Mouse (Mus musculus) kidney, postnatal 14 days (tissue): Measurements from ENCODE around the gene Gpr82.

ENCODE experiments used
- DNase-seq: peaks from one replicate; pipeline ENCODE4 v3.0.0; 2022; ENCODE audit warnings: mixed read lengths

Gene Gpr82

DNA sequence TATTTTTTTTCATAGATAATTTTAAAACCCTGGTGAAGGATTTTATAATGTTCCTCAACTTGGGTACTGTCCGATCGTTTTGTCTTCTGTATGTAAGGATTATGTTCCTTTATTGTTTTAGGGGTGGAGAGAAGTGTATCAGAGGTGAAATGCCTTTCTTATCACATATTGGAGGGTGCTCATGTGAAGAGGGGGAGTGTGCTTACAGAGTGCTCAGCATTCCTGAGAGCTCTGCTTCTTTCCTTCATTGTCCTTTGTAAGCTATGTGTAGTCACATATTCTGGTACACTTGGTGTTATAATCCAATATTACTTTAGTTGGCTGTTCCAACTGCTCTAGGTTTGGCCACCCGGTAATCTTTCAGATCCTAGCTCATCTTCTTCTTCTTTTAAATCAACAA lies 39.5 kb downstream of the Gpr82 start:
- no peak for DNase-seq

GRCm38 (mm10) chrX:13705051-13705450 lies 43.9 kb downstream of the Gpr82 start:
- peak; percentile 15 for DNase-seq

- DNase-seq = peak; percentile 53
These were observed 49.0 kb downstream of the Gpr82 start for GRCm38 (mm10) chrX:13710174-13710573.
